Mouse (Mus musculus) lung, embryonic 14.5 days (tissue): Measurements from ENCODE around the gene Polr3gl. TPM values are rescaled to one million over a fixed set of nuclear protein-coding genes. Genes with fewer than 3 reads are reported as not detected.

ENCODE experiments used
- ATAC-seq: fragments of 200-750 bp; cut with Nextera tagmentation; 2 replicates; pipeline ENCODE4 v1.8.0; 2017; ENCODE audit warnings: mild to moderate bottlenecking, moderate TSS enrichment, moderate library complexity; ENCODE audit not compliant: insufficient read depth
- DNase-seq: peaks from one replicate; pipeline ENCODE4 v3.0.0-alpha.2; 2015
- H3K27ac ChIP-seq: fragments of 300-500 bp; sonication (generic); 2 replicates; pipeline ENCODE4 v1.5.1; 2014; ENCODE audit warnings: low read depth, mild to moderate bottlenecking, moderate library complexity
- H3K27me3 ChIP-seq: fragments of 300-500 bp; sonication (generic); 2 replicates; pipeline ENCODE4 v1.6.1; 2014; ENCODE audit warnings: low read length, control low read depth; ENCODE audit not compliant: insufficient read depth
- H3K36me3 ChIP-seq: fragments of 300-500 bp; sonication (generic); 2 replicates; pipeline ENCODE4 v1.6.1; 2014; ENCODE audit warnings: control low read depth; ENCODE audit not compliant: insufficient read depth
- H3K4me1 ChIP-seq: fragments of 300-500 bp; sonication (generic); 2 replicates; pipeline ENCODE4 v1.6.1; 2014; ENCODE audit warnings: antibody characterized with exemption, control low read depth; ENCODE audit not compliant: insufficient read depth
- H3K4me2 ChIP-seq: fragments of 300-500 bp; sonication (generic); 2 replicates; pipeline ENCODE4 v1.6.1; 2014; ENCODE audit warnings: mild to moderate bottlenecking
- H3K4me3 ChIP-seq: fragments of 300-500 bp; sonication (generic); 2 replicates; pipeline ENCODE4 v1.5.1; 2014; ENCODE audit warnings: low read depth, low read length
- H3K9ac ChIP-seq: fragments of 300-500 bp; sonication (generic); 2 replicates; pipeline ENCODE4 v1.6.1; 2014
- H3K9me3 ChIP-seq: fragments of 300-500 bp; sonication (generic); 2 replicates; pipeline ENCODE4 v1.6.1; 2016; ENCODE audit warnings: low read depth, low read length, control low read depth
- CTCF ChIP-seq: IDR thresholded peaks from 2 replicates; pipeline ENCODE4 v1.5.1; 2016; ENCODE audit warnings: antibody characterized with exemption, low read depth
- WGBS: fragments of 180-500 bp; shearing (Covaris S2); extraction: QIAGEN DNeasy Blood & Tissue Kit; methylation state at CpG from one replicate; pipeline ENCODE4 v1.1.7; 2014; 5-methylcytosine and 5-hydroxymethylcytosine counted together
- polyA plus RNA-seq: library from polyadenylated mRNA; unstranded; fragments of >200 nt; fragmentation: Nextera tagmentation; extraction: Ambion mirVana; gene quantifications from 2 replicates; pipeline ENCODE4 v1.2.1, GENCODE M21; 2014

Gene Polr3gl
- polyA plus RNA-seq, 1 experiment from 2014 or later: 22.9 TPM

- no peak for DNase-seq
- Histone ChIP-seq H3K9me3 (no peaks in the 10 kb centered on the region), H3K27ac (no peak overlapping the region), H3K4me1 (peaks cover 12% of the 10 kb centered on the region; the same call in 1 of the 2 replicates), H3K36me3 (0 out of 2 replicates have a peak, but pooled peaks cover 5% of the 10 kb centered on the region), H3K9ac (no peak overlapping the region), H3K4me2 (no peak overlapping the region), H3K4me3 (no peak overlapping the region), H3K27me3 (no peaks in the 10 kb centered on the region)
- no peak for ATAC-seq
- TF ChIP-seq CTCF: no peak
- 62% methylated on average over 19 of the region's 19 CpGs for WGBS
Measured at GRCm38 (mm10) chr3:96573611-96574511, 20.1 kb downstream of the Polr3gl start.

GRCm38 (mm10) chr3:96571896-96572698, 21.9 kb downstream of the Polr3gl start:
- H3K36me3 ChIP-seq: no peaks in the 10 kb centered on the region
- ATAC-seq (no peak), DNase-seq (no peak)
- no peaks in the 10 kb centered on the region for H3K9me3 ChIP-seq
- H3K4me3 ChIP-seq: no peak overlapping the region
- no peak for TF ChIP-seq CTCF
- no peaks in the 10 kb centered on the region for H3K27me3 ChIP-seq
- 73% methylated on average over 16 of the region's 16 CpGs for WGBS
- H3K9ac ChIP-seq: no peak overlapping the region
- peaks cover 5% of the 10 kb centered on the region; the same call in 1 of the 2 replicates for H3K4me1 ChIP-seq
- H3K27ac ChIP-seq: peak overlapping the region; percentile 26; the same call in 1 of the 2 replicates
- no peak overlapping the region for H3K4me2 ChIP-seq

- no peak for ATAC-seq
Measured at GRCm38 (mm10) chr3:96571336-96571735, 22.6 kb downstream of the Polr3gl start.

GRCm38 (mm10) chr3:96570643-96571042, 23.3 kb downstream of the Polr3gl start:
- ATAC-seq: no peak
- TF ChIP-seq CTCF: no peak
- no peak overlapping the region for H3K4me2 ChIP-seq
- no peak overlapping the region for H3K4me3 ChIP-seq
- DNase-seq: no peak
- WGBS: 64% methylated on average over 7 of the region's 7 CpGs
- peak overlapping the region; percentile 50; the same call in 1 of the 2 replicates for H3K27ac ChIP-seq
- no peak overlapping the region for H3K9ac ChIP-seq
- H3K9me3 ChIP-seq: no peaks in the 10 kb centered on the region
- H3K27me3 ChIP-seq: no peaks in the 10 kb centered on the region
- no peaks in the 10 kb centered on the region for H3K4me1 ChIP-seq
- no peaks in the 10 kb centered on the region for H3K36me3 ChIP-seq

More at GRCm38 (mm10) chr3:96571336-96571735, 22.6 kb downstream of the Polr3gl start:
- no peak overlapping the region for H3K4me2 ChIP-seq
- 70% methylated on average over 2 of the region's 2 CpGs for WGBS
- DNase-seq: no peak
- no peaks in the 10 kb centered on the region for H3K9me3 ChIP-seq
- H3K4me3 ChIP-seq: no peak overlapping the region
- no peaks in the 10 kb centered on the region for H3K27me3 ChIP-seq
- H3K36me3 ChIP-seq: no peaks in the 10 kb centered on the region
- H3K27ac ChIP-seq: no peak overlapping the region
- no peak overlapping the region for H3K9ac ChIP-seq
- H3K4me1 ChIP-seq: no peaks in the 10 kb centered on the region
- TF ChIP-seq CTCF: no peak

GRCm38 (mm10) chr3:96569966-96570605, 23.9 kb downstream of the Polr3gl start:
- no peak overlapping the region for H3K4me2 ChIP-seq
- no peak overlapping the region for H3K27ac ChIP-seq
- H3K36me3 ChIP-seq: no peaks in the 10 kb centered on the region
- no peak overlapping the region for H3K4me3 ChIP-seq
- H3K27me3 ChIP-seq: no peaks in the 10 kb centered on the region
- ATAC-seq (no peak), DNase-seq (no peak)
- WGBS: 79% methylated on average over 11 of the region's 11 CpGs
- no peak overlapping the region for H3K9ac ChIP-seq
- peaks cover 1% of the 10 kb centered on the region; the same call in 1 of the 2 replicates for H3K4me1 ChIP-seq
- no peak for TF ChIP-seq CTCF
- H3K9me3 ChIP-seq: no peaks in the 10 kb centered on the region

- no peak overlapping the region for H3K27ac ChIP-seq
- no peaks in the 10 kb centered on the region for H3K27me3 ChIP-seq
- H3K36me3 ChIP-seq: no peaks in the 10 kb centered on the region
- H3K9ac ChIP-seq: no peak overlapping the region
- H3K9me3 ChIP-seq: no peaks in the 10 kb centered on the region
- no peak overlapping the region for H3K4me2 ChIP-seq
- ATAC-seq (no peak), DNase-seq (no peak)
- H3K4me1 ChIP-seq: peaks cover 3% of the 10 kb centered on the region; the same call in 1 of the 2 replicates
- no peak for TF ChIP-seq CTCF
- 92% methylated on average over 13 of the region's 13 CpGs for WGBS
- H3K4me3 ChIP-seq: no peak overlapping the region
Measured at GRCm38 (mm10) chr3:96569506-96569905, 24.5 kb downstream of the Polr3gl start.
